Mouse (Mus musculus) lung, embryonic 15.5 days (tissue): ENCODE data around the gene Col1a1. TPM values are rescaled to one million over a fixed set of nuclear protein-coding genes. Genes with fewer than 3 reads are reported as not detected.
A peak's percentile ranks its signal among the peaks of the same experiment; 100 is the strongest.

Experiments used
- ATAC-seq: fragments of 200-750 bp; cut with Nextera tagmentation; 2 replicates; pipeline ENCODE4 v1.8.0; 2017; ENCODE audit warnings: moderate number of reproducible peaks, borderline replicate concordance; ENCODE audit not compliant: low FRiP score, low TSS enrichment; ENCODE audit errors: extremely low read depth
- H3K27ac ChIP-seq: fragments of 300-500 bp; sonication (generic); 2 replicates; pipeline ENCODE4 v1.5.1; 2015; ENCODE audit warnings: moderate library complexity, mild to moderate bottlenecking, inconsistent platforms
- H3K27me3 ChIP-seq: fragments of 300-500 bp; sonication (generic); 2 replicates; pipeline ENCODE4 v1.6.1; 2015; ENCODE audit warnings: inconsistent platforms
- H3K36me3 ChIP-seq: fragments of 300-500 bp; sonication (generic); 2 replicates; pipeline ENCODE4 v1.6.1; 2015; ENCODE audit warnings: inconsistent platforms
- H3K4me1 ChIP-seq: fragments of 300-500 bp; sonication (generic); 2 replicates; pipeline ENCODE4 v1.6.1; 2015; ENCODE audit warnings: inconsistent platforms
- H3K4me2 ChIP-seq: fragments of 300-500 bp; sonication (generic); 2 replicates; pipeline ENCODE4 v1.6.1; 2015; ENCODE audit warnings: inconsistent platforms, mild to moderate bottlenecking, moderate library complexity
- H3K4me3 ChIP-seq: fragments of 300-500 bp; sonication (generic); 2 replicates; pipeline ENCODE4 v1.5.1; 2015; ENCODE audit warnings: mild to moderate bottlenecking, inconsistent platforms
- H3K9ac ChIP-seq: fragments of 300-500 bp; sonication (generic); 2 replicates; pipeline ENCODE4 v1.6.1; 2015; ENCODE audit warnings: inconsistent platforms
- H3K9me3 ChIP-seq: fragments of 300-500 bp; sonication (generic); 2 replicates; pipeline ENCODE4 v1.6.1; 2016; ENCODE audit warnings: inconsistent platforms
- WGBS: fragments of 180-500 bp; shearing (Covaris S2); methylation state at CpG from one replicate; pipeline ENCODE4 v1.1.7; 2015; 5-methylcytosine and 5-hydroxymethylcytosine counted together
- polyA plus RNA-seq: library from polyadenylated mRNA; unstranded; fragments of >200 nt; fragmentation: Nextera tagmentation; extraction: Ambion mirVana; gene quantifications from 2 replicates; pipeline ENCODE4 v1.2.1, GENCODE M21; 2015

Gene Col1a1
- polyA plus RNA-seq, 1 experiment from 2014 or later: 1,256 TPM

DNA sequence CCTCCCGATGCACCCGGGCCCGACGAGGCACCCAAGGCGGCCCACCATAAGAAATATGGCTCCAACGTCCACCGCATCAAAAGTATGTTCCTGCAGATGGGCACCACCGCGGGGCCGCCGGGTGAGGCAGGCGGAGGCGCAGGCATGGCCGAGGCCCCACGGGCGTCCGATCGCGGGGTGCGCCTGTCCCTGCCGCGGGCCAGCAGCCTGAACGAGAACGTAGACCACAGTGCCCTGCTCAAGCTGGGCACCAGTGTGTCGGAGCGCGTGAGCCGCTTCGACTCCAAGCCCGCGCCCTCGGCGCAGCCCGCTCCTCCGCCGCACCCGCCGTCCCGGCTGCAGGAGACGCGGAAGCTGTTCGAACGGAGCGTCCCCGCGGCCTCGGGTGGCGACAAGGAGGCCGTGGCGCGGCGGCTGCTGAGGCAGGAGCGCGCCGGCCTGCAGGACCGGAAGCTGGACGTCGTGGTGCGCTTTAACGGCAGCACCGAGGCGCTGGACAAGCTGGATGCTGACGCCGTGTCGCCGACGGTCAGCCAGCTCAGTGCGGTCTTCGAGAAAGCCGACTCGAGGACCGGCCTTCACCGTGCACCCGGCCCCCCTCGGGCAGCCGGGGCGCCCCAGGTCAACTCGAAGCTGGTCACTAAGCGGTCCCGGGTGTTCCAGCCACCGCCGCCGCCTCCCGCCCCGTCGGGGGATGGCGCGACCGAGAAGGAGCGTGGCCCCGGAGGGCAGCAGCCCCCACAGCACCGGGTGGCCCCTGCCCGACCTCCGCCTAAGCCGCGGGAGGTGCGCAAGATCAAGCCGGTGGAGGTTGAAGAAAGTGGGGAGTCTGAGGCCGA, 55.8 kb downstream of the Col1a1 start:
- ATAC-seq: no peak
- WGBS: under 1% methylated on average over 99 of the region's 99 CpGs

GRCm38 (mm10) chr11:94992480-94992753, 56.4 kb downstream of the Col1a1 start:
- Histone ChIP-seq H3K4me3 (peak overlapping the region; percentile 69), H3K4me1 (peaks cover 73% of the 10 kb centered on the region), H3K36me3 (peaks cover 14% of the 10 kb centered on the region), H3K27ac (peak overlapping the region; percentile 94), H3K9me3 (no peaks in the 10 kb centered on the region), H3K4me2 (peak overlapping the region; percentile 91), H3K9ac (peak overlapping the region; percentile 68), H3K27me3 (no peaks in the 10 kb centered on the region)
- ATAC-seq: no peak
- WGBS: under 1% methylated on average over 20 of the region's 20 CpGs

More for the DNA sequence above, 55.8 kb downstream of the Col1a1 start:
- Histone ChIP-seq H3K4me3 (peak overlapping the region; percentile 69), H3K4me1 (peaks cover 77% of the 10 kb centered on the region), H3K36me3 (peaks cover 9% of the 10 kb centered on the region), H3K27ac (peak overlapping the region; percentile 94), H3K27me3 (no peaks in the 10 kb centered on the region), H3K4me2 (peak overlapping the region; percentile 91), H3K9me3 (no peaks in the 10 kb centered on the region), H3K9ac (peak overlapping the region; percentile 68)

GRCm38 (mm10) chr11:94992754-94993606, 57.0 kb downstream of the Col1a1 start:
- WGBS: under 1% methylated on average over 22 of the region's 22 CpGs
- ATAC-seq: no peak
- Histone ChIP-seq H3K4me2 (peak overlapping the region; percentile 91), H3K9ac (peak overlapping the region; percentile 68), H3K4me1 (peaks cover 70% of the 10 kb centered on the region), H3K36me3 (peaks cover 20% of the 10 kb centered on the region), H3K27me3 (no peaks in the 10 kb centered on the region), H3K4me3 (peak overlapping the region; percentile 69), H3K9me3 (no peaks in the 10 kb centered on the region), H3K27ac (peak overlapping the region; percentile 94)

DNA sequence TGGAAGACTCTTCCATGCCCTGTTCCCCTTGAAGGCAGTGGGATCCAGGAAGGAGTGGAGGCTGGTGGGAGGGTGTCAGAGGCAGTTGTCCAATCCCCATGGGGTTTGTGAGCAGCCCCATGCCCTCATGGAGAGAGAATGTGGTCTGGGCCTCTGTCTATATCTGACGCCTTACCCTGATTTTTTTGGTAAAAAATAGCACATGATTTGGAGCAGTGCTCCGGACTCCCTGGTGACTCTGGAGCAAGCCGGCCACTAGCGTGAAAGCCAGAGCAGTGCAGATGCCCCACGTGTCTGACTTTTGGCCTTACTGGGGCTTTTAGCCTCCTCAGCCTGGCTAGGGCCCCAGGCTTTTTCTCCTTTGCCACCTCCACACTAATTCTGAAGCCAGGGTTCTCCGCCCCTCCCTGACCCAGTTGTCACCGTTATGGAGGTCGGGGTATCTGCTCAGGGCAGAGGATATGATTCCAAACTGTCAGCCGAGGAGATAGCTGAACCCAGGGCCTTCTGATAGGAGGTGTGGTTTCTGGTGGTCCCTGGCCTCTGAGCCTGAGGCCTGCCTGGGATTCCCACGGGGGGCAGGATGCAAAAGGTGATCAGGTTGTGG, 58.3 kb downstream of the Col1a1 start:
- Histone ChIP-seq H3K4me3 (peak overlapping the region; percentile 69), H3K36me3 (peaks cover 33% of the 10 kb centered on the region), H3K4me2 (peak overlapping the region; percentile 91), H3K9me3 (no peaks in the 10 kb centered on the region), H3K27me3 (no peaks in the 10 kb centered on the region), H3K9ac (peak overlapping the region; percentile 68), H3K4me1 (peaks cover 62% of the 10 kb centered on the region), H3K27ac (peak overlapping the region; percentile 94; the same call in 1 of the 2 replicates)
- ATAC-seq: no peak
- 29% methylated on average over 10 of the region's 10 CpGs for WGBS

DNA sequence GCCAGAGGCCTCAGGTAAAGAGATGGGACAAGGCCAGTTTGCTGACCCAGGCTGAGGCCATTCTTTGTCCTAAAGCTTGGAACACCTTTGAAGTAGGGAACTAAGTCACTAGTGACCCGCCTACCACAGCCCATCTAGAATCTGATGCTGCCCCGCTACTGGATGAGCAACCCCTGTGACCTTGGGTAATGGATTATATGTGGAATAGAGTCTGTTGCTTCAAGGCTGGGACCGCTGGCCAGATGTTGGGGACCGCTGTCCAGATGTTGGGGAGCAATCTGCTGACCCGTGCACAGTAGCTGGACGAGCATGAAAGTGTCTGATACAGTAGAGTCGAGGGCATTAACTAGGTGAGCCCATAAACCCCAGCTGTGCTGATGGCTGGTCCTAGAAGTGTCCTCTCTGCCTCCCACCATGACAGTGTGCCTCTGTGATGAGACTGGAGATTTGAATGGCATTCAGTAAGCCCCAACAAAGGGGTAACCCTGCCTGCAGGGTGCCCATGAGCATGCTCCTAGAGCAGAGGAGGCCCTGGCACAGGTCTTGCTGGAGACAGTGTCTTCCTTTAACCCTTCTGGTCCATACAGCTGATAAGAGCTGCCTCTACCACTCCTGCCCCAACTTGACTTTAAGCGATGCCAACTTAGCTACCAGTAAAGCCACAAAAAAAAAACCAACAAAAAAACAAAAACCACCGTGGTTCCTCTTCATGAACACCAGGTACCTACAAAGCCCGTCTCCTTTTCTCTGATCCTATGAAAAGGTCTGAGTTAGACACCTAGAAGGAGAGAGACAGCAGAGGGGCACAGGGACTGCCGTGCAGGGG, 59.1 kb downstream of the Col1a1 start:
- H3K4me1 ChIP-seq: peaks cover 57% of the 10 kb centered on the region
- no peak for ATAC-seq
- H3K9me3 ChIP-seq: no peaks in the 10 kb centered on the region
- no peak overlapping the region for H3K27ac ChIP-seq
- peak overlapping the region; percentile 68 for H3K9ac ChIP-seq
- peak overlapping the region; percentile 69 for H3K4me3 ChIP-seq
- 73% methylated on average over 11 of the region's 11 CpGs for WGBS
- H3K27me3 ChIP-seq: no peaks in the 10 kb centered on the region
- H3K36me3 ChIP-seq: peaks cover 37% of the 10 kb centered on the region
- H3K4me2 ChIP-seq: peak overlapping the region; percentile 91

GRCm38 (mm10) chr11:94996101-94996500, 60.1 kb downstream of the Col1a1 start:
- no peak for ATAC-seq
- Histone ChIP-seq H3K9ac (no peak overlapping the region), H3K4me2 (0 out of 2 replicates have a peak overlapping the region, but pooled peaks have one; percentile 91), H3K27ac (no peak overlapping the region), H3K9me3 (no peaks in the 10 kb centered on the region), H3K4me3 (no peak overlapping the region), H3K4me1 (peaks cover 60% of the 10 kb centered on the region), H3K36me3 (peaks cover 37% of the 10 kb centered on the region), H3K27me3 (no peaks in the 10 kb centered on the region)
- WGBS: 79% methylated on average over 8 of the region's 8 CpGs

GRCm38 (mm10) chr11:94996984-94997383, 61.0 kb downstream of the Col1a1 start:
- Histone ChIP-seq H3K27me3 (no peaks in the 10 kb centered on the region), H3K4me2 (no peak overlapping the region), H3K9me3 (no peaks in the 10 kb centered on the region), H3K27ac (no peak overlapping the region), H3K9ac (no peak overlapping the region), H3K36me3 (peaks cover 45% of the 10 kb centered on the region), H3K4me1 (peaks cover 60% of the 10 kb centered on the region), H3K4me3 (no peak overlapping the region)
- ATAC-seq: no peak
- 89% methylated on average over 6 of the region's 6 CpGs for WGBS

DNA sequence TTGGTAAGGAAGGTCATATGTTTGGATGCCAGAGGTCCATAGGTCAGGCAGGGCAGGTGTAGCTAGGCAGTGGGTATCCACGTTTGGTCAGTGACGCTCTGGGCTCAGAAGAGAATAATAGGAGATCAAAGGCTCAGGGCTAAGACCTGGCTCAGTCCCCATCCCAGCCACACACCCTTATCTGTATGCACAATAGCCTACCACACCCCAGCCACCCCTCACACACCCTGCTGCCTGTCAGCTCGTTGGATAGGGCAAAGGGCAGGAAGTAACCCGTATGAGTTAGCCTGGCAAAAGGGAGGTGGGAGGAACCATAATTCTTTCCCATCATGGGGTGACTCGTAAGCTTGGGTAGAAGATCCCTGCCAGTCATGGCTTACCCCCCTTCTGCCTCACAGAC, 61.6 kb downstream of the Col1a1 start:
- H3K36me3 ChIP-seq: peaks cover 51% of the 10 kb centered on the region
- H3K4me1 ChIP-seq: peaks cover 54% of the 10 kb centered on the region

GRCm38 (mm10) chr11:94998041-94998531, 62.1 kb downstream of the Col1a1 start:
- H3K4me1 ChIP-seq: peaks cover 49% of the 10 kb centered on the region
- peaks cover 56% of the 10 kb centered on the region for H3K36me3 ChIP-seq
- no peak for ATAC-seq
- no peak overlapping the region for H3K4me3 ChIP-seq
- no peak overlapping the region for H3K9ac ChIP-seq
- no peaks in the 10 kb centered on the region for H3K9me3 ChIP-seq
- no peaks in the 10 kb centered on the region for H3K27me3 ChIP-seq
- no peak overlapping the region for H3K27ac ChIP-seq
- H3K4me2 ChIP-seq: no peak overlapping the region
- WGBS: 66% methylated on average over 16 of the region's 16 CpGs

More for the DNA sequence above, 61.6 kb downstream of the Col1a1 start:
- Histone ChIP-seq H3K9ac (no peak overlapping the region), H3K9me3 (no peaks in the 10 kb centered on the region), H3K27me3 (no peaks in the 10 kb centered on the region), H3K4me3 (no peak overlapping the region), H3K4me2 (no peak overlapping the region), H3K27ac (no peak overlapping the region)
- 46% methylated on average over 5 of the region's 5 CpGs for WGBS
- peak; percentile 11; the same call in 1 of the 2 replicates for ATAC-seq

DNA sequence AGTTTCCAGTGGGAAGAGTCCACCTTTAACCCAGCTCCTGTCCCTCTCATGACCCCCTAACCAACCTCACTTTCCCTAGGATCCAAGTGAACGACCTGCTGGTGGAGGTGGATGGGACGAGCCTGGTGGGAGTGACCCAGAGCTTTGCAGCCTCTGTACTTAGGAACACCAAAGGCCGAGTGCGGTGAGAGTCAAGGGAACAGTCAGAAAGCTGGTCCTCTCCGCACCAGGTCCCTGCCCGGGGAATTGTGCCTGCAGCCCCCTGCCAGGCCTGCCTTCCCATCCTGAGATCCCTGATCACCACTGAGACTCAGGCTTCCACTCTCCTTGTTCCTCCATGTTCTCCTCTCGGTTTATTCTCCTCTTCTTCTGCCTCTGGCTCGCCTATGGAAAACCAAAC, 64.1 kb downstream of the Col1a1 start:
- H3K36me3 ChIP-seq: peaks cover 70% of the 10 kb centered on the region
- H3K27ac ChIP-seq: peak overlapping the region; percentile 81
- H3K27me3 ChIP-seq: no peaks in the 10 kb centered on the region
- no peak overlapping the region for H3K4me2 ChIP-seq
- whole genome bisulfite sequencing: 63% methylated on average over 8 of the region's 8 CpGs
- peaks cover 29% of the 10 kb centered on the region for H3K4me1 ChIP-seq
- H3K9ac ChIP-seq: no peak overlapping the region
- no peak for ATAC-seq
- no peaks in the 10 kb centered on the region for H3K9me3 ChIP-seq
- no peak overlapping the region for H3K4me3 ChIP-seq

DNA sequence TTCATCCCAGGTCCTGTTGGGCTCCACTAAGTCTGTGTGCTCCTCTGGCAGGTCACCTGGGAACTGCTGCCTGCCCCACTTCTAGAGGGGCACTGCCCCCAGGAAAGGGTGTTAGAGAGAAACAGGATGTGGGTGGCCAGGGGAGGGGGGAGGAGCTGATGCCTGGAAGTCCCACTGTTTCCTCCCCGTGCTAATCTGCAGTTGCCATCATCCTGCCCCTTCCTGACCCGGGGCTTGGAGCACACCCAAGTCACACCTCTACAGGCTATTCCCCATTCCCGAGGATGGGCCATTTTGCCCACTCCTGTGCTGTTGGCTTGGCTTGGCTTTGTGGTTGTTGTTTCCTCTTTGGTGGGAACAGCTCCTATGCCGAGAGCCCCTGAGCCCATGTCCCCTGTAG, 64.5 kb downstream of the Col1a1 start:
- Histone ChIP-seq H3K9ac (no peak overlapping the region), H3K4me3 (0 out of 2 replicates have a peak overlapping the region, but pooled peaks have one; percentile 3), H3K27me3 (no peaks in the 10 kb centered on the region), H3K36me3 (peaks cover 74% of the 10 kb centered on the region), H3K4me1 (peaks cover 24% of the 10 kb centered on the region), H3K27ac (peak overlapping the region; percentile 81), H3K4me2 (peak overlapping the region; percentile 29), H3K9me3 (no peaks in the 10 kb centered on the region)
- 18% methylated on average over 4 of the region's 4 CpGs for WGBS
- ATAC-seq: peak; percentile 10; the same call in 1 of the 2 replicates
